Mouse (Mus musculus) testis, adult 2 months (tissue): ENCODE data around the gene Ciz1.

Experiments used
- CTCF ChIP-seq: fragments of 200-500 bp; IDR thresholded peaks from 2 replicates; pipeline ENCODE4 v1.5.1; 2012; ENCODE audit warnings: low read depth, mild to moderate bottlenecking, inconsistent platforms, low read length, moderate library complexity; ENCODE audit not compliant: control insufficient read depth, insufficient read depth, insufficient replicate concordance
- POLR2A ChIP-seq: fragments of 200-500 bp; IDR thresholded peaks from 2 replicates; pipeline ENCODE4 v1.6.1; 2012; ENCODE audit warnings: low read depth, mild to moderate bottlenecking, inconsistent platforms, low read length, moderate library complexity; ENCODE audit not compliant: control insufficient read depth

- TF ChIP-seq POLR2A (no peak), CTCF (no peak)
Measured at GRCm38 (mm10) chr2:32356216-32356615, 4.1 kb downstream of the Ciz1 start.
